Mouse (Mus musculus): ENCODE data around the gene Dip2c.

DNA sequence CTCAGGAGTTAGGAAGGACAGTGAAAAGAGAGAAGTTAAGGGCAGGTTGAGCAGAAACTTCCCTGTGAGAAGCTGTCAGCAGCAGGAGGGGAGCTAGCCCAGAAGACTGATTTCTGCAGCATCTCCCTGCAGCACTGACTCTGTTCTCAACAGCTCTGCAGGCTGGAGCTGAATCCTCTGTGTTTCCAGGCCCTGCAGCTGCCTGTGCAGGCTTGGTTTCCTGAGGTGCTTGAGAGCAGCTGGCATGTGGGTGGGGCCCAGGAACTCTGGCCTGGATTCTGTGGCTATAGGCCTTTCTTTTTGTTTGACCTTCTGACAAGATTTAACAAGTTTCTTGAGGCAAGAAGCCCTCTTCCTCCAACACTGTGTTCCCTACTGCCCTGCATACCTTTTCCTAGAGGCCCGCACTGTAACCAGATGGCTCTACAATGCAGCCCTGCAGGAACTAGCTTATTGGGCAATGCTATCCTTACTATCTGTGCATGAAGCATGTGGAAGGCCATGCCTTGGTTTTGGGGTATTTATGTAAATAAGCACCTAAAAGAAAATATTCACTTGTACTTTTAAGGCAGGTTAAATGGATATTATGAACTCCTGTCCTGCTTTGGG is 53.1 kb downstream of the Dip2c start:
- TF ChIP-seq CHD2 (IDR thresholded peaks at IDR 0.05; ENCODE audit: low read length) (no peak), E2F4 (IDR thresholded peaks at IDR 0.05; ENCODE audit: borderline replicate concordance, low read depth, low read length) (no peak), POLR2A (IDR thresholded peaks at IDR 0.05; ENCODE audit: control insufficient read depth in 1 of 2, insufficient read depth in 1 of 2, low read depth in 1 of 2, low read length in 2 of 2, poor library complexity in 1 of 2) (no peak), MAX (IDR thresholded peaks at IDR 0.05; ENCODE audit: low read length) (no peak), CTCF (IDR thresholded peaks at IDR 0.05 in 2 of 3, conservative IDR thresholded peaks at IDR 0.05 in 1 of 3; ENCODE audit: control insufficient read depth in 1 of 3, insufficient read depth in 1 of 3, low read depth in 2 of 3, low read length in 3 of 3, poor library complexity in 1 of 3, severe bottlenecking in 1 of 3) (no peak), POLR2AphosphoS2 (IDR thresholded peaks at IDR 0.05; ENCODE audit: low read length) (no peak), ZNF384 (IDR thresholded peaks at IDR 0.05; ENCODE audit: low read depth, low read length) (no peak), JUND (IDR thresholded peaks at IDR 0.05; ENCODE audit: low read depth, low read length) (no peak), MYB (IDR thresholded peaks at IDR 0.05; ENCODE audit: low read depth, low read length) (no peak), ELF1 (IDR thresholded peaks at IDR 0.05; ENCODE audit: low read depth, low read length) (no peak), RAD21 (IDR thresholded peaks at IDR 0.05; ENCODE audit: low read depth, low read length) (no peak), RCOR1 (IDR thresholded peaks at IDR 0.05; ENCODE audit: low read depth, low read length) (no peak), MAZ (IDR thresholded peaks at IDR 0.05; ENCODE audit: low read depth, low read length) (no peak), EP300 (IDR thresholded peaks at IDR 0.05; ENCODE audit: low read depth in 1 of 2, low read length in 2 of 2) (no peak)
